Mouse (Mus musculus): Measurements from ENCODE around the gene H2-T23. TPM values are rescaled to one million over a fixed set of nuclear protein-coding genes. Genes with fewer than 3 reads are reported as not detected.
A peak's percentile ranks its signal among the peaks of the same experiment; 100 is the strongest.
"Not testable (repeated sequence)": the region's sequence is repeated elsewhere in the genome, so short reads cannot be mapped to it uniquely, and the experiment has no call there.

H2-T23 gene
- total RNA-seq, 1 experiment from 2014 or later = 431 TPM

- no peak for ATAC-seq (ENCODE audit: extremely low read depth, insufficient number of reproducible peaks, low FRiP score, poor library complexity, severe bottlenecking)
These were observed 7.5 kb downstream of the H2-T23 start for GRCm38 (mm10) chr17:36025197-36025596.

- no peak for ATAC-seq (ENCODE audit: extremely low read depth, insufficient number of reproducible peaks, low FRiP score, poor library complexity, severe bottlenecking)
These were observed 8.7 kb downstream of the H2-T23 start for GRCm38 (mm10) chr17:36023710-36024654.

- ATAC-seq (ENCODE audit: extremely low read depth, insufficient number of reproducible peaks, low FRiP score, poor library complexity, severe bottlenecking) = no peak
These were observed 9.7 kb downstream of the H2-T23 start for GRCm38 (mm10) chr17:36022922-36023321.

- ATAC-seq (ENCODE audit: extremely low read depth, insufficient number of reproducible peaks, low FRiP score, poor library complexity, severe bottlenecking) = no peak
These were observed 10.6 kb downstream of the H2-T23 start for GRCm38 (mm10) chr17:36022098-36022497.

- ATAC-seq (ENCODE audit: extremely low read depth, insufficient number of reproducible peaks, low FRiP score, poor library complexity, severe bottlenecking) = no peak
These were observed 11.3 kb downstream of the H2-T23 start for GRCm38 (mm10) chr17:36021309-36021708.

GRCm38 (mm10) chr17:36020191-36021073, 12.2 kb downstream of the H2-T23 start, which contains the start of gene H2-T24:
Gene H2-T24, minus strand, starts transcription at chr17:36020560.
- peak; percentile 95 for ATAC-seq (ENCODE audit: extremely low read depth, insufficient number of reproducible peaks, low FRiP score, poor library complexity, severe bottlenecking)

GRCm38 (mm10) chr17:36019519-36019918, 13.1 kb downstream of the H2-T23 start:
- ATAC-seq (ENCODE audit: extremely low read depth, insufficient number of reproducible peaks, low FRiP score, poor library complexity, severe bottlenecking) = no peak

- no peak for ATAC-seq (ENCODE audit: extremely low read depth, insufficient number of reproducible peaks, low FRiP score, poor library complexity, severe bottlenecking)
These were observed 13.7 kb downstream of the H2-T23 start for GRCm38 (mm10) chr17:36018979-36019378.

GRCm38 (mm10) chr17:36017046-36017445, 15.6 kb downstream of the H2-T23 start:
- no peak for ATAC-seq (ENCODE audit: extremely low read depth, insufficient number of reproducible peaks, low FRiP score, poor library complexity, severe bottlenecking)

GRCm38 (mm10) chr17:36014977-36015376, 17.7 kb downstream of the H2-T23 start:
- ATAC-seq (ENCODE audit: extremely low read depth, insufficient number of reproducible peaks, low FRiP score, poor library complexity, severe bottlenecking) = no peak

GRCm38 (mm10) chr17:36004409-36004808, 28.2 kb downstream of the H2-T23 start:
- not testable (repeated sequence) for ATAC-seq (ENCODE audit: extremely low read depth, insufficient number of reproducible peaks, low FRiP score, poor library complexity, severe bottlenecking)

GRCm38 (mm10) chr17:36003331-36003730, 29.3 kb downstream of the H2-T23 start:
- ATAC-seq (ENCODE audit: extremely low read depth, insufficient number of reproducible peaks, low FRiP score, poor library complexity, severe bottlenecking) = no peak

- ATAC-seq (ENCODE audit: extremely low read depth, insufficient number of reproducible peaks, low FRiP score, poor library complexity, severe bottlenecking) = no peak
These were observed 30.7 kb downstream of the H2-T23 start for GRCm38 (mm10) chr17:36001966-36002365.

- ATAC-seq (ENCODE audit: extremely low read depth, insufficient number of reproducible peaks, low FRiP score, poor library complexity, severe bottlenecking) = no peak
These were observed 31.3 kb downstream of the H2-T23 start for GRCm38 (mm10) chr17:36001121-36001897.

GRCm38 (mm10) chr17:36000349-36000748, 32.3 kb downstream of the H2-T23 start:
- ATAC-seq (ENCODE audit: extremely low read depth, insufficient number of reproducible peaks, low FRiP score, poor library complexity, severe bottlenecking) = no peak

- peak; percentile 21; the same call in 1 of the 2 replicates for ATAC-seq (ENCODE audit: extremely low read depth, insufficient number of reproducible peaks, low FRiP score, poor library complexity, severe bottlenecking)
These were observed 33.3 kb downstream of the H2-T23 start for GRCm38 (mm10) chr17:35999356-35999755.

GRCm38 (mm10) chr17:35998545-35999305, 33.9 kb downstream of the H2-T23 start:
- ATAC-seq (ENCODE audit: extremely low read depth, insufficient number of reproducible peaks, low FRiP score, poor library complexity, severe bottlenecking) = no peak

Measured in neutrophil, adult 5-6 weeks (primary cell).